Mouse (Mus musculus): ENCODE results near the gene Gsta4. TPM values are rescaled to one million over a fixed set of nuclear protein-coding genes. Genes with fewer than 3 reads are reported as not detected.
"Not testable (repeated sequence)": the region's sequence is repeated elsewhere in the genome, so short reads cannot be mapped to it uniquely, and the experiment has no call there.

The Gsta4 gene
- polyA plus RNA-seq, 1 experiment, result 113 TPM

DNA sequence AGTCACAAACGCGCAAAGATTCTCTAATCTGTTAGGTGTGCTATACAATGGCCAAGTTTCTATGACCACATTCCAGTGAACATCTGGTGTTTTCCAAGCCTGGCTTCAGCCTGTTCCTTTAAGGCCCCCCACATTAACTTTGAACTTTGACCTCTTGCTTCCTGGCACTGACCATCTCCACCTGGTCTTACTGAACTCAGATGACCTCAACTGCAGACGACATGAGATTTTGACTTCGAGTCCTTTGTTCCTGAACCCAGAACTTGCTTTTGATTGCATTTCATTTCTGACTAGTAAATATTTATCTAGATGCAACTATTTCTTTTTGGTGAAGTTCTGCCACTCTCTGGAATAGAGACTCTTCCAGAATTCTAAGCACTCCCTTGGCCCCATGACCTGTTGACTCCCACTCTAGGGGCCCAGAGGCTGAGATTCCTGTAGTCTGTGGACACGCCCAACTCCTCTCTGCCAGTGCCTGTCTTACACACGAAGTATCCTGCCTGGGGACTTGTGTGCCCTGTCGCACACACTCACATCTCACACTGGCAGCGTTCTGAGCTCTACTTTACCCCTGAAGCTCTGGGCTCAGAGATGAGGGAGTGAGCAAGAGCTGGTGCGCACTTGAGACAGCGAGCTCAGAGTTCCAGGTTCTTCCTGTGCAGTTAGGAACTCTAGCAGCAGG is 40.8 kb downstream of the Gsta4 start:
- Histone ChIP-seq H3K4me3 (replicated peaks; ENCODE audit: insufficient read depth, low read depth, low read length) (no peak overlapping the region), H3K27ac (ENCODE audit: insufficient read depth, low read length) (no peak overlapping the region), H3K27me3 (ENCODE audit: control insufficient read depth, insufficient read depth, low read length) (no peaks in the 10 kb centered on the region), H3K4me1 (ENCODE audit: control insufficient read depth, insufficient read depth, low read length) (no peaks in the 10 kb centered on the region)
- 63% methylated on average over 10 of the region's 10 CpGs for WGBS
- DNase-seq, result no peak
- TF ChIP-seq POLR2A (IDR thresholded peaks at IDR 0.05; ENCODE audit: borderline replicate concordance, insufficient read depth, low read length) (no peak), CTCF (IDR thresholded peaks at IDR 0.05; ENCODE audit: borderline replicate concordance, insufficient read depth, low read depth, low read length) (no peak)

DNA sequence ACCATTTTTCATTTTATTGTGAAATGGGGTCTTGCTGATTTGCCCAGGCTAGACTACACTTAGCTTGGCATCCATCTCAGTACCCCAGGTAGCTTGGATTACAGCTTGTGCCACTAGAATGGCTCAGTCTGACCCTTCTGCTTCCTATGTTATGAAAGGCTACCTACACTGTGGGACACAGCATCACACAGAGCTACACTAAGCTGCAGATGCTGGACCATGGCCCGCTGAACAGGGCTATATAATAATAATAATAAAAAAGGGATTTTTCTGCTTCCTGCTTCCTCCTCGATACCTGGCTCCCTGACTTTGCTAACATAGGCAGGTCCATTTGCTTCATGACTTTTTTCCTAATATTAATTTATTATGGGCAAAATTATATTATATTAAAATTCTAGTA is 41.8 kb downstream of the Gsta4 start:
- no peaks in the 10 kb centered on the region for H3K4me1 ChIP-seq (ENCODE audit: control insufficient read depth, insufficient read depth, low read length)
- no peak for TF ChIP-seq POLR2A (IDR thresholded peaks at IDR 0.05; ENCODE audit: borderline replicate concordance, insufficient read depth, low read length)
- no peak for TF ChIP-seq CTCF (IDR thresholded peaks at IDR 0.05; ENCODE audit: borderline replicate concordance, insufficient read depth, low read depth, low read length)
- 93% methylated on average over 2 of the region's 2 CpGs for whole genome bisulfite sequencing
- no peak for DNase-seq
- H3K27me3 ChIP-seq (ENCODE audit: control insufficient read depth, insufficient read depth, low read length), result no peaks in the 10 kb centered on the region
- H3K27ac ChIP-seq (ENCODE audit: insufficient read depth, low read length), result no peak overlapping the region
- no peak overlapping the region for H3K4me3 ChIP-seq (replicated peaks; ENCODE audit: insufficient read depth, low read depth, low read length)

DNA sequence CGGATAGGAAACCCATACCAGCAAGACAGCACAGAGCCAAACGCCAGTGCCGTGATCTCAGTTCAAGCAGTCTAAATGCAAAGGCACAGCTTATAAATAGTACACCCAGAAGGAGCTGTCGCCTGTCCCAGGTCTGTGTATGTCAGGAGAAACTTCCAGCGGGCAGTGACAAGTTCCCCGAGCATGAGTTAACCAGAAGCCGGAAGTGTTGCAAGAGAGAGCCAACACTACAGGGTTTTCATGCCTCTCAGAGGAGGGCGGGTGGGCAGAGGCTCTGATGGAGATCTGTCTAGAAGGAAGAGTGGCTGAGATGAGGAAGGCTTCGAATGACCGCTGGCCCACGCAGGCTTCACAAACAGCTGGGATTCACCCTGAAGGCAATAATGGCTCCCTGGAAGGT is 42.7 kb downstream of the Gsta4 start:
- Histone ChIP-seq H3K4me3 (replicated peaks; ENCODE audit: insufficient read depth, low read depth, low read length) (no peak overlapping the region), H3K27me3 (ENCODE audit: control insufficient read depth, insufficient read depth, low read length) (no peaks in the 10 kb centered on the region), H3K4me1 (ENCODE audit: control insufficient read depth, insufficient read depth, low read length) (no peaks in the 10 kb centered on the region), H3K27ac (ENCODE audit: insufficient read depth, low read length) (no peak overlapping the region)
- TF ChIP-seq POLR2A (IDR thresholded peaks at IDR 0.05; ENCODE audit: borderline replicate concordance, insufficient read depth, low read length) (no peak), CTCF (IDR thresholded peaks at IDR 0.05; ENCODE audit: borderline replicate concordance, insufficient read depth, low read depth, low read length) (no peak)
- no peak for DNase-seq
- WGBS, result 76% methylated on average over 11 of the region's 11 CpGs

DNA sequence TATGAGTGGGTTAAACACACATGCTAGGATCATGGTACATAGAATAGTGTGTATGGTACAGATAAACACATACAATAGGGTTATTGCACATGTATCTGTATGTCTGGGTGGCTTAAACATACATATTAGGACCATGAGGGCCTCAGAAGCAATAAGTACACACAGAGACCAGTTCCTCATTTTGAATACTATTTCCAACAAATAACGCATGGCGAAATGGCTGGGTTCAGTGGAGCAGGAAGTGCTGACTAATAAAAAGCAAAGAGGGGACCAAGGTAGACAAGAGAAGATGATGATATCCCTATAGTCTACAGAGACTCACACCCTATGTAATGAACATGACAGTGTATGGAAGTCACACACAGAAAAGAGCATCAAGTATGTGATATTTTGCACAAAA is 45.5 kb downstream of the Gsta4 start:
- Histone ChIP-seq H3K27me3 (ENCODE audit: control insufficient read depth, insufficient read depth, low read length) (no peaks in the 10 kb centered on the region), H3K4me3 (replicated peaks; ENCODE audit: insufficient read depth, low read depth, low read length) (no peak overlapping the region), H3K4me1 (ENCODE audit: control insufficient read depth, insufficient read depth, low read length) (no peaks in the 10 kb centered on the region), H3K27ac (ENCODE audit: insufficient read depth, low read length) (no peak overlapping the region)
- DNase-seq, result no peak
- 97% methylated on average over 2 of the region's 2 CpGs for WGBS
- TF ChIP-seq CTCF (IDR thresholded peaks at IDR 0.05; ENCODE audit: borderline replicate concordance, insufficient read depth, low read depth, low read length), result no peak
- no peak for TF ChIP-seq POLR2A (IDR thresholded peaks at IDR 0.05; ENCODE audit: borderline replicate concordance, insufficient read depth, low read length)

DNA sequence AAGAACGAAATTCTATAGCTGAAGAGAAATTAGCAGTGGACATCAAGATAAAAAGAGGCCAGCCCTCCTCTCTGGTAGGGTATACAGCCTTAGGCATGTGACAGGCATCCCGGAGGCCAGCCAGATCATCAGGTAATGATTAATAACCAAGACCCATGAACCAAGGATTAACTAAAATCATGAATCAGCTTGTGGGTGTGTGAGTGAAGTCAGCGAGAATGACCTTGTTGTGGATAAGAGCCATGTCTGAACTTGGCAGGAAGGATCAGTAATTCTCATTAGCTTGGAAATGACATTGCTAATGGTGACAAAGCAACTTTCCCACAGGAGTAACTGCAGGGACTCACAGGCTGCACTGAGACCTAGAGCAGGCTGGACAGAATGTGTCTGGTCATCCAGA is 47.1 kb downstream of the Gsta4 start:
- WGBS, result 63% methylated on average over 3 of the region's 3 CpGs

DNA sequence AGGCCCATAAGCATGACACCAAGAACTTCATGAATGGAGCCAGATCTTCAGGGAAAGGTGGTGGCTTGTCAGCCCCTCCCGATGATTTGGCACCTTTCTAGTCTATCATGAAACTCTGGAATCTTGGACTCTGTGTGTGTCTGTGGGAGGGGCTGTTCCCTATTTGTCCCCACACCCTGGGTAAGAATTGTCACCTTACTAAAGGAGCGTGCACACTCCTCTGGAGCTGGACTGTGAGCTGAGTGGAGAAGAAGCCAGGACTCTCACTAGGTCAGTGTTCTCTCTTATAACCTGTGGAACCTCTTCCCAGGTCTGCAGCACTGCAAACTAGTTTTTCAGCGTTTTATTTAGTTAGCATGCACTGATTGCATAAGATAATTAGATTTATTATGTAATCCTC is 47.9 kb downstream of the Gsta4 start, which contains the start of gene Gsta1:
TSS of gene Gsta1 (plus strand) at position 196 of the 400 bp plus-strand sequence.
- H3K27ac ChIP-seq (ENCODE audit: insufficient read depth, low read length); DNase-seq; H3K4me3 ChIP-seq (replicated peaks; ENCODE audit: insufficient read depth, low read depth, low read length); H3K27me3 ChIP-seq (ENCODE audit: control insufficient read depth, insufficient read depth, low read length); H3K4me1 ChIP-seq (ENCODE audit: control insufficient read depth, insufficient read depth, low read length): not testable (repeated sequence)
- WGBS, result 61% methylated on average over 3 of the region's 3 CpGs

More for the DNA sequence above, 47.1 kb downstream of the Gsta4 start:
- H3K4me1 ChIP-seq (ENCODE audit: control insufficient read depth, insufficient read depth, low read length); H3K27me3 ChIP-seq (ENCODE audit: control insufficient read depth, insufficient read depth, low read length); DNase-seq; H3K4me3 ChIP-seq (replicated peaks; ENCODE audit: insufficient read depth, low read depth, low read length); H3K27ac ChIP-seq (ENCODE audit: insufficient read depth, low read length): not testable (repeated sequence)

DNA sequence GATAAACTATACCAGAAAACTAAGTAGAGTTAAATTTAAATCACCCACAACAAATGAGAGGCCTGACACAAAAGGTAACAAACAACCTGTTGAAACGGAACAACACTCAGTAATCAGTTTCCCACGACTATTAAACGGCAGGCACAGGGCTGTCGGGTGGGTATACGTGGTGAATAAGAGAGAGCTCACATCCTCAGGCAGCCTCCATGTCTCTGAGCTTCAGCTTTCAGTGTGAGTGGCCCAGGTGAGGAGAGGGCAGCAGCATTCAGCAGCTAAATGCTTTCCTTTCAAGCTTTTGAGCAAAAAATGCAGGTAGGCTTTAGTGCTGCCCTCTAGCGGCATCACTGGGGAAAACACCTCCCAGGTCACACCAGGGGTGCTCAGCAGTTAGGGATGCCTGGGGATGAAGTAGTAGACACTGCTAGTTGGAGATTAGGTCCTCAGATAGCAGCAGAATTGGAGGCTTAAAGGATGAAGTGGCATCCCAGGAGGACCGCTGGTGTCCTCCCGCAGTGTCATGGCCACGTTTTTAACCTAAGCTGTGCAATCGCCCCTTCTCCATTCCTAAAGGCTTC is 50.6 kb downstream of the Gsta4 start:
- H3K27me3 ChIP-seq (ENCODE audit: control insufficient read depth, insufficient read depth, low read length); H3K4me1 ChIP-seq (ENCODE audit: control insufficient read depth, insufficient read depth, low read length); H3K27ac ChIP-seq (ENCODE audit: insufficient read depth, low read length); DNase-seq; H3K4me3 ChIP-seq (replicated peaks; ENCODE audit: insufficient read depth, low read depth, low read length): not testable (repeated sequence)
- no CpG with 5 or more reads among the region's 10 CpGs for WGBS

DNA sequence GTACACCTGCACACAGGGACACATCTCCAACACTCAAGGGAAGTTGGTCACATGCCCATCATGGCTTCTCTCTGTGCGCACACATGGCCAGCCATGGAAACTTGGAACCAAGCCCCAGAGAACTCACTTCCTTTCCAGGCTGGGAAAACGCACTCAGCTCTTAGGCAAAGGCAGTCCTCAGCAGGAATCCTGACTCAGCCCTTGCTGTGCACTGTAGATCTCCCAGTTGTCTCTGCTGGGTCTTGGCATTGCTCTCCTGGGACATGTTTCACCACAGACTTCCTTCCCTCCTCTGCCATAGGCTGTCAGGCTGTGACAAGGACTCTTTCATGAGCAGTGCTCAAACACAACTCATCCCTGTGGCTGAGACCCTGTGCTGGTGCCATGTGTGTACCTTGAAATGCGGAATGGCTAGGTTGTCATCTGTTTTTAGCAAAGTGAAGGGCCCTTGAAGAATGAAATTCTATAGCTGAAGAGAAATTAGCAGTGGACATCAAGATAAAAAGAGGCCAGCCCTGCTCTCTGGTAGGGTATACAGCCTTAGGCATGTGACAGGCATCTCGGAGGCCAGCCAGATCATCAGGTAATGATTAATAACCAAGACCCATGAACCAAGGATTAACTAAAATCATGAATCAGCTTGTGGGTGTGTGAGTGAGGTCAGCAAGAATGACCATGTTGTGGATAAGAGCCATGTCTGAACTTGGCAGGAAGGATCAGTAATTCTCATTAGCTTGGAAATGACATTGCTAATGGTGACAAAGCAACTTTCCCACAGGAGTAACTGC is 73.3 kb downstream of the Gsta4 start:
- not testable (repeated sequence) for H3K27me3 ChIP-seq (ENCODE audit: control insufficient read depth, insufficient read depth, low read length)

DNA sequence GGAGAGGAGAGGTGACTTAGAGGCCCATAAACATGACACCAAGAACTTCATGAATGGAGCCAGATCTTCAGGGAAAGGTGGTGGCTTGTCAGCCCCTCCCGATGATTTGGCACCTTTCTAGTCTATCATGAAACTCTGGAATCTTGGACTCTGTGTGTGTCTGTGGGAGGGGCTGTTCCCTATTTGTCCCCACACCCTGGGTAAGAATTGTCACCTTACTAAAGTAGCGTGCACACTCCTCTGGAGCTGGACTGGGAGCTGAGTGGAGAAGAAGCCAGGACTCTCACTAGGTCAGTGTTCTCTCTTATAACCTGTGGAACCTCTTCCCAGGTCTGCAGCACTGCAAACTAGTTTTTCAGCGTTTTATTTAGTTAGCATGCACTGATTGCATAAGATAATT is 74.3 kb downstream of the Gsta4 start, which contains the start of gene Gm3776:
TSS of gene Gm3776 (plus strand) at position 216 of the 400 bp plus-strand sequence.
- H3K27ac ChIP-seq (ENCODE audit: insufficient read depth, low read length); H3K4me1 ChIP-seq (ENCODE audit: control insufficient read depth, insufficient read depth, low read length); H3K4me3 ChIP-seq (replicated peaks; ENCODE audit: insufficient read depth, low read depth, low read length); H3K27me3 ChIP-seq (ENCODE audit: control insufficient read depth, insufficient read depth, low read length); DNase-seq: not testable (repeated sequence)
- WGBS, result 88% methylated on average over 2 of the region's 3 CpGs

More for the DNA sequence above, 73.3 kb downstream of the Gsta4 start:
- peak in 1 of 2 experiments; percentile 14 for DNase-seq
- not testable (repeated sequence) for H3K4me1 ChIP-seq (ENCODE audit: control insufficient read depth, insufficient read depth, low read length); H3K27ac ChIP-seq (ENCODE audit: insufficient read depth, low read length); H3K4me3 ChIP-seq (replicated peaks; ENCODE audit: insufficient read depth, low read depth, low read length)
- 38% methylated on average over 4 of the region's 4 CpGs for WGBS
